Mouse (Mus musculus): ENCODE results near the gene H2-T22. TPM values are rescaled to one million over a fixed set of nuclear protein-coding genes. Genes with fewer than 3 reads are reported as not detected.
"Not testable (repeated sequence)": the region's sequence is repeated elsewhere in the genome, so short reads cannot be mapped to it uniquely, and the experiment has no call there.

H2-T22 gene
- polyA plus RNA-seq, 1 experiment from 2014 or later: 6.2 TPM

- H3K4me3 ChIP-seq (ENCODE audit: low read depth, low read length): peak overlapping the region; percentile 44
- H3K9ac ChIP-seq (ENCODE audit: low read depth, low read length): peak overlapping the region; percentile 43; the same call in 1 of the 2 replicates
- not testable (repeated sequence) for H3K36me3 ChIP-seq (ENCODE audit: control insufficient read depth, insufficient read depth, low read length); H3K9me3 ChIP-seq (replicated peaks; ENCODE audit: control insufficient read depth, low read length, poor library complexity, severe bottlenecking); H3K4me1 ChIP-seq (ENCODE audit: control insufficient read depth, insufficient read depth, low read length); H3K27me3 ChIP-seq (ENCODE audit: control insufficient read depth, insufficient read depth, low read depth, low read length); H3K27ac ChIP-seq (ENCODE audit: low read length)
- WGBS: 34% methylated on average over 8 of the region's 8 CpGs
- peak overlapping the region; percentile 75 for H3K4me2 ChIP-seq (ENCODE audit: low read length)
- peak; percentile 43 for ATAC-seq
These were observed 11.6 kb downstream of the H2-T22 start for GRCm38 (mm10) chr17:36030703-36031582.

GRCm38 (mm10) chr17:36030046-36030702 lies 12.4 kb downstream of the H2-T22 start:
- not testable (repeated sequence) for H3K4me1 ChIP-seq (ENCODE audit: control insufficient read depth, insufficient read depth, low read length); H3K4me2 ChIP-seq (ENCODE audit: low read length); H3K4me3 ChIP-seq (ENCODE audit: low read depth, low read length); H3K9me3 ChIP-seq (replicated peaks; ENCODE audit: control insufficient read depth, low read length, poor library complexity, severe bottlenecking); H3K9ac ChIP-seq (ENCODE audit: low read depth, low read length); H3K36me3 ChIP-seq (ENCODE audit: control insufficient read depth, insufficient read depth, low read length); ATAC-seq; H3K27me3 ChIP-seq (ENCODE audit: control insufficient read depth, insufficient read depth, low read depth, low read length); H3K27ac ChIP-seq (ENCODE audit: low read length)
- WGBS: 70% methylated on average over 2 of the region's 4 CpGs

- 61% methylated on average over 7 of the region's 7 CpGs for WGBS
- Histone ChIP-seq H3K9ac (ENCODE audit: low read depth, low read length) (no peak overlapping the region), H3K36me3 (ENCODE audit: control insufficient read depth, insufficient read depth, low read length) (no peaks in the 10 kb centered on the region), H3K4me1 (ENCODE audit: control insufficient read depth, insufficient read depth, low read length) (peaks cover 2% of the 10 kb centered on the region; the same call in 1 of the 2 replicates), H3K9me3 (replicated peaks; ENCODE audit: control insufficient read depth, low read length, poor library complexity, severe bottlenecking) (no peaks in the 10 kb centered on the region), H3K27ac (ENCODE audit: low read length) (no peak overlapping the region), H3K4me3 (ENCODE audit: low read depth, low read length) (no peak overlapping the region), H3K27me3 (ENCODE audit: control insufficient read depth, insufficient read depth, low read depth, low read length) (no peaks in the 10 kb centered on the region), H3K4me2 (ENCODE audit: low read length) (no peak overlapping the region)
- ATAC-seq: no peak
These were observed 13.5 kb downstream of the H2-T22 start for GRCm38 (mm10) chr17:36028879-36029619.

GRCm38 (mm10) chr17:36027663-36028062 lies 14.9 kb downstream of the H2-T22 start:
- ATAC-seq: no peak
- H3K27me3 ChIP-seq (ENCODE audit: control insufficient read depth, insufficient read depth, low read depth, low read length): no peaks in the 10 kb centered on the region
- no peak overlapping the region for H3K4me3 ChIP-seq (ENCODE audit: low read depth, low read length)
- H3K9ac ChIP-seq (ENCODE audit: low read depth, low read length): no peak overlapping the region
- no peak overlapping the region for H3K27ac ChIP-seq (ENCODE audit: low read length)
- H3K4me2 ChIP-seq (ENCODE audit: low read length): no peak overlapping the region
- H3K36me3 ChIP-seq (ENCODE audit: control insufficient read depth, insufficient read depth, low read length): no peaks in the 10 kb centered on the region
- H3K4me1 ChIP-seq (ENCODE audit: control insufficient read depth, insufficient read depth, low read length): peaks cover 2% of the 10 kb centered on the region; the same call in 1 of the 2 replicates
- H3K9me3 ChIP-seq (replicated peaks; ENCODE audit: control insufficient read depth, low read length, poor library complexity, severe bottlenecking): no peaks in the 10 kb centered on the region
- WGBS: 92% methylated on average over 4 of the region's 4 CpGs

GRCm38 (mm10) chr17:36025901-36026300 lies 16.6 kb downstream of the H2-T22 start:
- Histone ChIP-seq H3K9me3 (replicated peaks; ENCODE audit: control insufficient read depth, low read length, poor library complexity, severe bottlenecking) (no peaks in the 10 kb centered on the region), H3K4me3 (ENCODE audit: low read depth, low read length) (no peak overlapping the region), H3K27me3 (ENCODE audit: control insufficient read depth, insufficient read depth, low read depth, low read length) (no peaks in the 10 kb centered on the region), H3K27ac (ENCODE audit: low read length) (no peak overlapping the region), H3K9ac (ENCODE audit: low read depth, low read length) (no peak overlapping the region), H3K4me2 (ENCODE audit: low read length) (no peak overlapping the region), H3K4me1 (ENCODE audit: control insufficient read depth, insufficient read depth, low read length) (no peaks in the 10 kb centered on the region), H3K36me3 (ENCODE audit: control insufficient read depth, insufficient read depth, low read length) (no peaks in the 10 kb centered on the region)
- 82% methylated on average over 4 of the region's 4 CpGs for WGBS
- no peak for ATAC-seq

- Histone ChIP-seq H3K4me3 (ENCODE audit: low read depth, low read length) (no peak overlapping the region), H3K27me3 (ENCODE audit: control insufficient read depth, insufficient read depth, low read depth, low read length) (no peaks in the 10 kb centered on the region), H3K27ac (ENCODE audit: low read length) (no peak overlapping the region), H3K4me1 (ENCODE audit: control insufficient read depth, insufficient read depth, low read length) (no peaks in the 10 kb centered on the region), H3K9ac (ENCODE audit: low read depth, low read length) (no peak overlapping the region), H3K4me2 (ENCODE audit: low read length) (no peak overlapping the region), H3K36me3 (ENCODE audit: control insufficient read depth, insufficient read depth, low read length) (no peaks in the 10 kb centered on the region), H3K9me3 (replicated peaks; ENCODE audit: control insufficient read depth, low read length, poor library complexity, severe bottlenecking) (no peaks in the 10 kb centered on the region)
- 60% methylated on average over 5 of the region's 5 CpGs for WGBS
- ATAC-seq: no peak
These were observed 17.4 kb downstream of the H2-T22 start for GRCm38 (mm10) chr17:36025197-36025596.

GRCm38 (mm10) chr17:36023710-36024654 lies 18.6 kb downstream of the H2-T22 start:
- WGBS: 70% methylated on average over 9 of the region's 9 CpGs
- Histone ChIP-seq H3K9ac (ENCODE audit: low read depth, low read length) (no peak overlapping the region), H3K27ac (ENCODE audit: low read length) (no peak overlapping the region), H3K9me3 (replicated peaks; ENCODE audit: control insufficient read depth, low read length, poor library complexity, severe bottlenecking) (no peaks in the 10 kb centered on the region), H3K4me1 (ENCODE audit: control insufficient read depth, insufficient read depth, low read length) (no peaks in the 10 kb centered on the region), H3K4me3 (ENCODE audit: low read depth, low read length) (no peak overlapping the region), H3K4me2 (ENCODE audit: low read length) (no peak overlapping the region), H3K27me3 (ENCODE audit: control insufficient read depth, insufficient read depth, low read depth, low read length) (no peaks in the 10 kb centered on the region), H3K36me3 (ENCODE audit: control insufficient read depth, insufficient read depth, low read length) (no peaks in the 10 kb centered on the region)
- no peak for ATAC-seq

- no peaks in the 10 kb centered on the region for H3K9me3 ChIP-seq (replicated peaks; ENCODE audit: control insufficient read depth, low read length, poor library complexity, severe bottlenecking)
- H3K4me3 ChIP-seq (ENCODE audit: low read depth, low read length): no peak overlapping the region
- ATAC-seq: no peak
- WGBS: 95% methylated on average over 6 of the region's 6 CpGs
- H3K4me1 ChIP-seq (ENCODE audit: control insufficient read depth, insufficient read depth, low read length): no peaks in the 10 kb centered on the region
- H3K27ac ChIP-seq (ENCODE audit: low read length): no peak overlapping the region
- H3K4me2 ChIP-seq (ENCODE audit: low read length): no peak overlapping the region
- H3K9ac ChIP-seq (ENCODE audit: low read depth, low read length): no peak overlapping the region
- no peaks in the 10 kb centered on the region for H3K27me3 ChIP-seq (ENCODE audit: control insufficient read depth, insufficient read depth, low read depth, low read length)
- H3K36me3 ChIP-seq (ENCODE audit: control insufficient read depth, insufficient read depth, low read length): no peaks in the 10 kb centered on the region
These were observed 19.6 kb downstream of the H2-T22 start for GRCm38 (mm10) chr17:36022922-36023321.

Data from midbrain, embryonic 16.5 days (tissue).